Mouse (Mus musculus) MEL (cell line): ENCODE data around the gene Rasl12. TPM values are rescaled to one million over a fixed set of nuclear protein-coding genes. Genes with fewer than 3 reads are reported as not detected.

Experiments
- DNase-seq: peaks from one replicate; pipeline ENCODE4 v3.0.0; 2011; ENCODE audit warnings: low read depth, low spot score
- H3K27ac ChIP-seq: 2 replicates; pipeline ENCODE4 v1.5.1; 2012; ENCODE audit warnings: low read depth, mild to moderate bottlenecking, control low read depth, low read length, moderate library complexity; ENCODE audit not compliant: control insufficient read depth
- H3K27me3 ChIP-seq, 2 experiments: fragments of 150-350 bp in 1 of 2; sonication (generic) in 1 of 2; 2 replicates each; pipeline ENCODE4 v1.6.1; 2012; ENCODE audit warnings: low read length in 2 of 2, mild to moderate bottlenecking in 2 of 2, improper control_type of control experiment in 1 of 2, moderate library complexity in 1 of 2; ENCODE audit not compliant: insufficient read depth in 2 of 2, control insufficient read depth in 1 of 2
- H3K36me3 ChIP-seq, 2 experiments: 2 replicates each; pipeline ENCODE4 v1.6.1; 2012 to 2014; ENCODE audit warnings: low read length in 2 of 2, improper control_type of control experiment in 1 of 2, inconsistent platforms in 1 of 2, mild to moderate bottlenecking in 1 of 2; ENCODE audit not compliant: insufficient read depth in 2 of 2, control insufficient read depth in 1 of 2
- H3K4me1 ChIP-seq, 2 experiments: fragments of 150-350 bp in 1 of 2; sonication (generic) in 1 of 2; 2 replicates each; pipeline ENCODE4 v1.6.1; 2012; ENCODE audit warnings: low read length in 2 of 2, improper control_type of control experiment in 1 of 2, mild to moderate bottlenecking in 1 of 2; ENCODE audit not compliant: insufficient read depth in 2 of 2, control insufficient read depth in 1 of 2
- H3K4me3 ChIP-seq, 2 experiments: fragments of 150-350 bp in 1 of 2; sonication (generic) in 1 of 2; 2 replicates each; pipeline ENCODE4 v1.5.1; 2012; ENCODE audit warnings: low read depth in 2 of 2, low read length in 2 of 2, mild to moderate bottlenecking in 2 of 2, moderate library complexity in 2 of 2, control low read depth in 1 of 2, improper control_type of control experiment in 1 of 2; ENCODE audit not compliant: control insufficient read depth in 1 of 2, insufficient read depth in 1 of 2
- H3K79me2 ChIP-seq: 2 replicates; pipeline ENCODE4 v1.6.1; 2012; ENCODE audit warnings: mild to moderate bottlenecking, low read length, moderate library complexity; ENCODE audit not compliant: control insufficient read depth, poor library complexity, insufficient read depth
- H3K9ac ChIP-seq: 2 replicates; pipeline ENCODE4 v1.6.1; 2012; ENCODE audit warnings: low read depth, mild to moderate bottlenecking, control low read depth, low read length, moderate library complexity; ENCODE audit not compliant: control insufficient read depth, poor library complexity, severe bottlenecking
- H3K9me3 ChIP-seq: fragments of 150-350 bp; sonication (generic); replicated peaks from 2 replicates; pipeline ENCODE4 v1.6.1; 2012; ENCODE audit warnings: mild to moderate bottlenecking, low read length, improper control_type of control experiment, moderate library complexity; ENCODE audit not compliant: insufficient read depth
- CTCF ChIP-seq, 3 experiments: IDR thresholded peaks in 2 of 3; conservative IDR thresholded peaks in 1 of 3; 2 replicates each; pipeline ENCODE4 v1.5.1; 2011 to 2012; ENCODE audit warnings: low read length in 3 of 3, low read depth in 2 of 3, mild to moderate bottlenecking in 2 of 3, improper control_type of control experiment in 1 of 3, inconsistent platforms in 1 of 3, mixed read lengths in 1 of 3, moderate library complexity in 1 of 3; ENCODE audit not compliant: control insufficient read depth in 1 of 3, insufficient read depth in 1 of 3, poor library complexity in 1 of 3, severe bottlenecking in 1 of 3
- ELF1 ChIP-seq: IDR thresholded peaks from 2 replicates; pipeline ENCODE4 v1.6.1; 2014; ENCODE audit warnings: low read depth, mild to moderate bottlenecking, inconsistent platforms, low read length, improper control_type of control experiment, moderate library complexity
- GATA1 ChIP-seq: IDR thresholded peaks from 2 replicates; pipeline ENCODE4 v1.6.1; 2011; ENCODE audit warnings: low read depth, low read length, improper control_type of control experiment
- JUND ChIP-seq: IDR thresholded peaks from 2 replicates; pipeline ENCODE4 v1.6.1; 2011; ENCODE audit warnings: low read depth, mild to moderate bottlenecking, improper control_type of control experiment, low read length
- MAX ChIP-seq: IDR thresholded peaks from 2 replicates; pipeline ENCODE4 v1.6.1; 2011; ENCODE audit warnings: low read length, improper control_type of control experiment
- MYC ChIP-seq: IDR thresholded peaks from 2 replicates; pipeline ENCODE4 v1.6.1; 2011; ENCODE audit warnings: low read depth, mild to moderate bottlenecking, low read length, improper control_type of control experiment, moderate library complexity
- NELFE ChIP-seq: IDR thresholded peaks from 2 replicates; pipeline ENCODE4 v1.6.1; 2011; ENCODE audit warnings: low read depth, low read length, improper control_type of control experiment
- NRF1 ChIP-seq: IDR thresholded peaks from 2 replicates; pipeline ENCODE4 v1.6.1; 2014; ENCODE audit warnings: low read depth, mild to moderate bottlenecking, inconsistent platforms, low read length, improper control_type of control experiment, moderate library complexity; ENCODE audit not compliant: poor library complexity, insufficient read depth, severe bottlenecking
- POLR2A ChIP-seq, 2 experiments: IDR thresholded peaks; 2 replicates each; pipeline ENCODE4 v1.6.1; 2011 to 2012; ENCODE audit warnings: low read length in 2 of 2, mild to moderate bottlenecking in 2 of 2, control low read depth in 1 of 2, improper control_type of control experiment in 1 of 2, low read depth in 1 of 2, moderate library complexity in 1 of 2; ENCODE audit not compliant: control insufficient read depth in 1 of 2, insufficient read depth in 1 of 2, poor library complexity in 1 of 2
- POLR2AphosphoS2 ChIP-seq: IDR thresholded peaks from 2 replicates; pipeline ENCODE4 v1.6.1; 2011; ENCODE audit warnings: low read length, improper control_type of control experiment
- POLR2AphosphoS5 ChIP-seq: IDR thresholded peaks from 2 replicates; pipeline ENCODE4 v1.6.1; 2012; ENCODE audit warnings: low read depth, borderline replicate concordance, mild to moderate bottlenecking, inconsistent platforms, low read length, moderate library complexity, mixed read lengths
- RAD21 ChIP-seq: IDR thresholded peaks from 2 replicates; pipeline ENCODE4 v1.6.1; 2011; ENCODE audit warnings: mild to moderate bottlenecking, low read depth, low read length, improper control_type of control experiment
- SIN3A ChIP-seq: IDR thresholded peaks from 2 replicates; pipeline ENCODE4 v1.6.1; 2012; ENCODE audit warnings: low read length, improper control_type of control experiment, inconsistent platforms
- SMC3 ChIP-seq: IDR thresholded peaks from 2 replicates; pipeline ENCODE4 v1.6.1; 2011; ENCODE audit warnings: low read depth, low read length, improper control_type of control experiment
- TBP ChIP-seq: IDR thresholded peaks from 2 replicates; pipeline ENCODE4 v1.8.0; 2011; ENCODE audit warnings: low read depth, low read length, improper control_type of control experiment
- USF2 ChIP-seq, 2 experiments: IDR thresholded peaks; 2 replicates each; pipeline ENCODE4 v1.6.1; 2011 to 2012; ENCODE audit warnings: improper control_type of control experiment in 2 of 2, low read length in 2 of 2, borderline replicate concordance in 1 of 2, inconsistent platforms in 1 of 2, low read depth in 1 of 2, mild to moderate bottlenecking in 1 of 2; ENCODE audit not compliant: insufficient read depth in 1 of 2
- polyA plus RNA-seq, 2 experiments: library from polyadenylated mRNA; stranded (reverse) in 1 of 2; unstranded in 1 of 2; fragments of >175 nt in 1 of 2; fragments of >200 nt in 1 of 2; gene quantifications; 2 replicates each; pipeline versions ENCODE4 v1.2.1 to v1.2.4; 2012; ENCODE audit warnings: low replicate concordance in 2 of 2, low read depth in 1 of 2; ENCODE audit not compliant: insufficient read length in 2 of 2, insufficient read depth in 1 of 2, missing spikeins in 1 of 2
- total RNA-seq: library from RNA; depleted of rRNA; stranded (reverse); fragments of 300-350 nt; gene quantifications from 2 replicates; pipeline ENCODE4 v1.2.3, GENCODE M21; 2012; rRNA removed

Gene Rasl12
- 0.10 and 0.12 TPM in 2 replicates for total RNA-seq
- under 1 TPM in 1 of 2 experiments, not detected in 1; 0.19 TPM for polyA plus RNA-seq

- Histone ChIP-seq H3K79me2 (no peaks in the 10 kb centered on the region), H3K9ac (no peak within 1 kb of the TSS), H3K27me3 (0 out of 4 replicates have a peak, but pooled peaks cover 0 to 2% of the 10 kb centered on the region in 2 experiments), H3K9me3 (no peaks in the 10 kb centered on the region), H3K27ac (no peak within 1 kb of the TSS), H3K4me1 (0 out of 4 replicates have a peak, but pooled peaks cover 0 to 5% of the 10 kb centered on the region in 2 experiments), H3K36me3 (no peaks in the 10 kb centered on the region), H3K4me3 (peak within 1 kb of the TSS; percentile 28 to 34; a peak in 3 of 4 replicates)
- DNase-seq, result peak; percentile 55
- TF ChIP-seq POLR2AphosphoS2, result no peak
- no peak for TF ChIP-seq NRF1
- TF ChIP-seq ELF1, result no peak
- no peak for TF ChIP-seq SMC3
- TF ChIP-seq POLR2A (IDR thresholded peaks at IDR 0.05; ENCODE audit: control insufficient read depth in 1 of 2, insufficient read depth in 1 of 2, low read depth in 1 of 2, low read length in 2 of 2, poor library complexity in 1 of 2), result no peak
- TF ChIP-seq RAD21, result no peak
- no peak for TF ChIP-seq SIN3A
- TF ChIP-seq CTCF (IDR thresholded peaks at IDR 0.05 in 2 of 3, conservative IDR thresholded peaks at IDR 0.05 in 1 of 3; ENCODE audit: control insufficient read depth in 1 of 3, insufficient read depth in 1 of 3, low read depth in 2 of 3, low read length in 3 of 3, poor library complexity in 1 of 3, severe bottlenecking in 1 of 3), result no peak
- no peak for TF ChIP-seq MAX
Observed at GRCm38 (mm10) chr9:65398279-65398678, at the start of gene Rasl12. TSS of gene Rasl12 (plus strand) at chr9:65398506.

- Histone ChIP-seq H3K9me3 (no peaks in the 10 kb centered on the region), H3K79me2 (peaks cover 36% of the 10 kb centered on the region), H3K4me3 (no peak overlapping the region), H3K36me3 (peaks cover 3 to 15% of the 10 kb centered on the region in 2 experiments), H3K27me3 (no peaks in the 10 kb centered on the region), H3K9ac (no peak overlapping the region), H3K4me1 (peaks cover 0 to 7% of the 10 kb centered on the region in 2 experiments; a peak in 2 of 4 replicates), H3K27ac (no peak overlapping the region)
- TF ChIP-seq NELFE (no peak), TBP (no peak), POLR2AphosphoS5 (no peak), GATA1 (no peak), MAX (no peak), RAD21 (no peak), JUND (no peak), MYC (no peak), USF2 (IDR thresholded peaks at IDR 0.05; ENCODE audit: borderline replicate concordance in 1 of 2, insufficient read depth in 1 of 2, low read depth in 1 of 2, low read length in 2 of 2) (no peak), POLR2AphosphoS2 (no peak)
- DNase-seq, result no peak
Observed at GRCm38 (mm10) chr9:65353251-65353650, 45.1 kb upstream of the Rasl12 start.
